Comparison of ENCODE assay signal across 17 mouse cellular contexts in the genomic region with DNA sequence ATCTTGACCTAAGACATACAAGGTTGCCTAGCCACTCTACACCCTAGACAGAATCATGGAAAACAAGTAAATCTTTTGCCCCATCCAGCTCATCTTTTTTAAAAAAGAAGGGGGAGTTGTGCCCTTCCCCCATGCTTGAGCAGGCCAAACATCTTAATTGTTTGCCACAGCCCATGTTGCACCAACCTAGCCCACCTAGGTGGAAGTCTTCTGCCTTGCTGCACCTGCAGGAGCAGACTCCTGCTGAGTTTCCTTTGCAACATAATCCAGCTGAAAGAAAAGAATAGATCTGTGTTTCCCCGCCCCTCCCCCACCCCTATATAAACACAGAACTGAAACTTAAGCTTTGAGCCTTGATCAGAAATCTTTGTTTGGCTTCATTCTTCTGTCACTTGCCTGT.
"Had no signal": no experiment of that assay in that cellular context is flagged by ENCODE, and none has a peak within 500 bp of the region (broad histone marks: within the 10 kb centered on the region; RNA-seq: fewer than 3 reads in every experiment).

No protein-coding gene starts in this region.

- H3K9me3 ChIP-seq: limb, embryonic 12.5 days; liver, embryonic 13.5 days; lung, embryonic 15.5 days; megakaryocyte, embryonic 14.5 days; midbrain, embryonic 15.5 days; neural tube, embryonic 12.5 days had no signal

- H3K4me1 ChIP-seq: limb, embryonic 12.5 days; liver, embryonic 13.5 days; lung, embryonic 15.5 days; megakaryocyte, embryonic 14.5 days; midbrain, embryonic 15.5 days; neural tube, embryonic 12.5 days had no signal

- DNase-seq: kidney, adult 2 months; kidney, postnatal 14 days; layer of hippocampus, adult 9-11 months; layer of hippocampus, postnatal 36 days; liver; liver, embryonic 13.5 days; liver, postnatal 0 days; lung, postnatal 14 days; right cerebral cortex, postnatal 25 days; thymus, postnatal 4 days had no signal

- H3K36me3 ChIP-seq: limb, embryonic 12.5 days; liver, embryonic 13.5 days; lung, embryonic 15.5 days; midbrain, embryonic 15.5 days; neural tube, embryonic 12.5 days had no signal

- H3K27me3 ChIP-seq: limb, embryonic 12.5 days; liver, embryonic 13.5 days; lung, embryonic 15.5 days; megakaryocyte, embryonic 14.5 days; midbrain, embryonic 15.5 days; neural tube, embryonic 12.5 days had no signal

- H3K9ac ChIP-seq: limb, embryonic 12.5 days; liver, embryonic 13.5 days; liver, postnatal 0 days; lung, embryonic 15.5 days; midbrain, embryonic 15.5 days; neural tube, embryonic 12.5 days had no signal

- H3K4me2 ChIP-seq: limb, embryonic 12.5 days; liver, embryonic 13.5 days; lung, embryonic 15.5 days; midbrain, embryonic 11.5 days; midbrain, embryonic 15.5 days; neural tube, embryonic 12.5 days had no signal

- ATAC-seq: liver, postnatal 0 days; midbrain, embryonic 15.5 days had no signal

- H3K27ac ChIP-seq: limb, embryonic 12.5 days; liver, embryonic 13.5 days; lung, embryonic 15.5 days; macrophage; midbrain, embryonic 15.5 days; neural tube, embryonic 12.5 days had no signal

- H3K4me3 ChIP-seq: limb, embryonic 12.5 days; liver, embryonic 13.5 days; lung, embryonic 15.5 days; megakaryocyte, embryonic 14.5 days; midbrain, embryonic 15.5 days; neural tube, embryonic 12.5 days had no signal
